Mouse (Mus musculus) thymus, postnatal 25 days (tissue): ENCODE measurements around the gene Kansl2.

Experiments
- DNase-seq: peaks from one replicate; pipeline ENCODE4 v3.0.0; 2022

Kansl2 gene

DNA sequence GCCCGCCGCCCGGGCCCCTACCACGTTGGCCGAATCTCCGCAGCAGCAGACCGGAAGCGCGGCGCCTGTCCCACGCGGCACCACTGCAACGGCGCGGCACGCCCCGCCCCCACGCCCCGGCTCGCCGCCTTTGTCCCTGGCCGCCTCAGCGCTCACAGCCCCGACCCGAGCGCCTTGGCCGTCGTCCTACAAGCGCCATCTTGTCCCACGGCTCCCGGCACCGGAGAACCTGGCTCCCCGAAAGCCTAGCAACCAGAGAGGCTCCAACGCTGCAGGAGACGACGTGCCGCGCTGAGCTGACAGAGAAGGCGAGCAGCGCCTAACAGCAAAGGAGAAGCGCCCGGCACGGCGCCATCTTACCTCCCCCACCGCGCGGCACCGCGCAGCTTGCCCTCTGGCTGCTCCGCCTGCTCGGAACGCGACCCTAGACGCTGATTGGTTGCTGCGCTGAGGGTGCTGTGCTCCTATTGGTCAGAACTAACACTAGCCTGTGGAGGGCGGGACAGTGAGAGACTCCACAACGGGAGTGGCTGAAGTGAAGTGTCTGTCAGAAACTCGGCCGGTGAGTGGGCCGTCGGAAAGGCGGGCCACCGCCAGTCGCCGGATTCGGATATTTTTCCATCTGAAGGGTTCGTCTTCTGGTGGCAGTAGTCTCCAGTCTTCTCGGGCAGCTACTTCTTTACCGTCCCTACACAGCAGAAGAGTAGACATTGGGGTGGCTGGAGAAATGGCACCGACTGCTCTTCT is at the start of gene Kansl2:
Gene Kansl2 (minus strand): TSS at position 384 of the 747 bp plus-strand sequence.
- DNase-seq: peak; percentile 99

DNA sequence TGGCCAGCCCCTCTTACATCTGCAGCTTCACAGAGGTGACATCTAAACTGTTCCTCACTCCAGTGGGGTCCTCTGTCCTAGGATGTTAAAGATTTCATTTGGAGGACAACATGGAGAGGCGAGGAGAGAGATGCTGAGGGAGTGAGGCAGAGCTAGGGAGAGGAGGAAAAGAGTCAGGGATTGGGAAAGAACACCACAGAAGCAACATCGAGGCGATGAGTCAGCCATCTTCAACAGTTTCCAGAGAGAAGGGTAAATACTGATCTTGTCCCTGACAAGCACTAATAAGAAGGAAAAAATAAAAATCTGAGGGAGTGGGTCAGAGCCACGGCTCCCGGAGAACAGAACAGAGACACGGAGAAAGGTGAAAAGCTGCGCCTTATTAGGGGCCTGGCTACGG is 48.9 kb upstream of the Kansl2 start:
- no peak for DNase-seq

- no peak for DNase-seq
These were observed 48.3 kb upstream of the Kansl2 start for GRCm38 (mm10) chr15:98582410-98582809.

GRCm38 (mm10) chr15:98579795-98580464 is 45.9 kb upstream of the Kansl2 start:
- peak; percentile 83 for DNase-seq

DNA sequence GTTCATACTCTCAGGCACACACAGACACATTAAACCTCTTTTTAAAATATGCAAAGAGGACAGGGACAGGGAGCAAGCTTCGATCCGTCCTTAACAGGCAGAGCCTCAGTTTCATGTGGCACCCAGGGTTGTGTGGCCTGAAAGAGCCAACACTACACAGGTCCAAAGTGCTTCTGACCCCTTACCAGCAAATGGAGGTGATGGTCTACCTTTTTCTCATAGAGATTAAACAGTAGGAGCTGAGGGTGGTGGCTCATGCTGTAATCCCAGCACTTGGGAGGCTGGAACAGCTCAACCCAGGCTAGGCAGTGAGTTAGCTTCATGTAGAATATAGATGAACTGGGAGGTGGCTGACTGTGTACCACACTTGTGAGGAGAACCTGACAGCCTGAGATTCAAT is 45.2 kb upstream of the Kansl2 start:
- DNase-seq: no peak

- DNase-seq: no peak
These were observed 39.2 kb upstream of the Kansl2 start for GRCm38 (mm10) chr15:98573293-98573692.

- no peak for DNase-seq
These were observed 36.9 kb upstream of the Kansl2 start, which contains the start of the genes Ccnt1 and 4930415O20Rik for GRCm38 (mm10) chr15:98570873-98571538. TSS of gene Ccnt1 (minus strand) at chr15:98570923. TSS of gene 4930415O20Rik (plus strand) at chr15:98571004.

DNA sequence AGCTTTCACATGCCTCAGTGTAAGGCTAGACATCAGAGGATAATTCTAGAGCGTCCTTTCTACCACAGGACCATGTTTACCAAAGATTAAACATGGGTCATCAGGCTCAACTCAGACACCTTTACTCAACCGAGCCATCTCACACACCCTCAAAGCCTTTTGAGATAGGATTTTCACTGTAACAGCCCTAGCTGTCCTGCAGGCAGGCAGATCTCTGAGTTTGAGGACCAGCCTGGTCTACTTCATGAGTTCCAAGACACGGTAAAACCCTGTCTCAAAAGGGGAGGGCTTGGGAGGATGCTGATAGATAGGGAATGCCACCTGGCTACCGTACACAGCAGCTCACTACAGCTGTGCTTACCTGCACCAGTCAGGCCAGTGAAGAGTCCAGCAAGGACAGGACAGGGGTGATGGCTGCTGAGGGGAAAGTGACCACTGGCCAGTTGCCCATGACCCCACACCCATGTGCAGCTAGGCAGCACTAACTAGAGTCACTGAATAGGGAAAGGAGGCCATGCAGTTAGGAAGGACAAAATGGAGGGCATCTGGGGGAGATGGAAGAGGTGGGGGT is 35.8 kb upstream of the Kansl2 start:
- DNase-seq: no peak

DNA sequence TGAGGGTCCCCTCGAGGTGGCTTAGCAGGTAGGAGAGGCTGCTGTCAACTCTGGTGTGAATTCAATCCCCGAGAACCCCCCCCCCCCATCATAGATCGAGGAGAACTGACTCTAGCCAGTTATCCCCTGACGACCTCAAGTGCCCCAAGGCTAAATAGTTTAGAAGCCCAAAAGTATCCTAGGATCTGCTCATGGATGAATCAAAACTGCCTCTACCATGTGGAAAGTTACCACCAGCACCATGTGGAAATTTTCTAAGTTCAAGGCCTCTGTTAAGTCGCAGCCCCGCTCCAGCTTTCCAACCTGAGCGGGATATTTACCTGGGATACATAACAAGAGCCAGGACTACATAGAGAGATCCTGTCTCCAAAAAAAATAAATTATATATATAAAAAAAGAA is 35.2 kb upstream of the Kansl2 start:
- no peak for DNase-seq

- DNase-seq: peak; percentile 18
These were observed 34.4 kb upstream of the Kansl2 start for GRCm38 (mm10) chr15:98568256-98569033.

DNA sequence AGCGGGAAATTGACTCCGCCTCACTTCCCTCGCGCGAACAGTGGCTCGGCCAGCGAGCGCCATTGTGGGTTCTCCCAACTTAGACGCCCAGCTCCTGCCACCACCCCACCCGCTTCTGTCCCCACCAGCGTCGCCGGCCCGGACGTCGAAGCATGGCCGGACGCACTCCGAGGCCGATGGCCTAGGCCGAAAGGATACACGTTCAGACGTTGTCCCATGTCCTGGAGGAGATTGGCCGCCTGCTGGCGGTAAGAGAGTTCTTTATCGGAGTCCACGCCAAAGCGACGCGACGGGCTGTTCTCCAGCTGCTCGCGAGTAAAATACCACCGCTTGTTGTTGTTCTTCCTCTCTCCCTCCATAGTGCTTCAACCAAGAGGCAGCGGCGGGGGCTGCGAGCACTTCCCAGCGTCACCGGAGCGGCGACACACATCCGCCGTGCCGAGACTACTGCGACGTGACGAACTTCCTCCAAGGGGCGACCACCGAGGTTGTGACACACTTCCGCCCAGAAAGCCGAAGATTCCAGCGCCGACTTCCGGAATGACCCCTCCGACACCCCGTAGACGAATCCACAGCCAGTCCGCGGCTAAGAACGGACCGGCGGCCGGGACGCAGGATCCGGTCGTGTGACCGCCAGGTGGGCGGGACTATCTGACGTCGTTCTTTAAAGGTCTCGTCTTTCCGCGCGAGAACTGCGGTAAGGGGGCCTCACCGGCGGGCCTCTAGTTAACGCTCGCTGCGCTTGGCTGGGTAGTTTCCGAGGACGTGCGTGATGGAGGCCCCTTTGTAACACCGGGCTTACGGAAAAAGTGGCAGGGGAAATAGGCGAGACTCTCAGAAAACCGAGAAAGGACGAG is 33.4 kb upstream of the Kansl2 start:
- peak; percentile 99 for DNase-seq

DNA sequence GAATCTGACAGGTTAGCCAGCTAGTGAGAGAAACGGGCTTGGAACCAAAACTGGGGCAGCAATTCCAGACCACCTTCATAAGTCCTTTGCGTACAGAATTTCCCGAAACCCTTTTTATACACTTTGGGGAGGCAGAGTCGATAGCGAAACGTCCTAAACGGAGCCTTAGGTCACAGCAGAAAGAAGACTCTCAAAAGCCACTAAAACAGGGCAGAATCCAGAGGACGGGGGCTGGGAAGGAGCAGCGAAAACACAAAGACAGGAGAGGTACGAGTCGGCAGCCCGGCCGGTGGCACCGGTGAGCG is 32.9 kb upstream of the Kansl2 start:
- no peak for DNase-seq

DNA sequence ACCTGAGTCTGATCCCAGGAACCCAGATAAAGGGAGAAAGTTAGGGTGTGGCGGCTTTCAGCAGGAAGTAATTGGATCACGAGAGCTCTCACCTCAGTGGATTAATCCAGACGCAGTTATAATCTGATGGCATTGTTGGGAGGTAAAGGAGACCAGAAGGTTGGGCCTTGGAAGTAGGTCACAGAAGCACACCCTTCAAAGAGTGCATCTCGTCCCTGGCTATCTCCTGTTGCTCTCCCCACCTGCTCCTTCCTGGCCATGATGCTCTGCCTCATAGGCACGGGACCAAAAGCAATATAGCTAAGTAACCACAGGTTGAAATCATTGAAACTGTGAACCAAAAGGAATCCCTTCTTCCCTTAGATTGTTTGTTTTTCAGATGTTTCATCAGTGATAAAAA is 23.1 kb upstream of the Kansl2 start:
- no peak for DNase-seq

- no peak for DNase-seq
These were observed 21.8 kb upstream of the Kansl2 start for GRCm38 (mm10) chr15:98555881-98556280.

DNA sequence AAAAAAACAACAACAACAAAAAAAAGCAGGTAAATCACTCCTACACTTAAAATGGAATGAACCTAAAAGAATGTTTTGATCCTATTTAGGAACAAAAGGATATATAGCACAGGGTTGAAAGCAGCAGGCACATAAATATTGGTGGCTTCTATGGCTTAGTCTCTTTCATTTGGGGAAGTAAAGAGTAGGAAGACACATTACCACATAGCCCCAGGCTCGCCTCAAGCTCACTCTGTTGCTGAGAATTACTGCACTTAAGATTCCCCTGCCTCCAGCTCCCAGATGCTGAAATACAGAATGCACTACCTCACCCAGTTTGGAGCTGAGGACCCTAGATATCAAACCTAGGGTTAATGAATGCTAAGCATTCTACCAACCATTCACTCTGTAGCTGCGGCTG is 18.7 kb upstream of the Kansl2 start:
- DNase-seq: no peak

- DNase-seq: no peak
These were observed 12.8 kb upstream of the Kansl2 start for GRCm38 (mm10) chr15:98546843-98547242.

DNA sequence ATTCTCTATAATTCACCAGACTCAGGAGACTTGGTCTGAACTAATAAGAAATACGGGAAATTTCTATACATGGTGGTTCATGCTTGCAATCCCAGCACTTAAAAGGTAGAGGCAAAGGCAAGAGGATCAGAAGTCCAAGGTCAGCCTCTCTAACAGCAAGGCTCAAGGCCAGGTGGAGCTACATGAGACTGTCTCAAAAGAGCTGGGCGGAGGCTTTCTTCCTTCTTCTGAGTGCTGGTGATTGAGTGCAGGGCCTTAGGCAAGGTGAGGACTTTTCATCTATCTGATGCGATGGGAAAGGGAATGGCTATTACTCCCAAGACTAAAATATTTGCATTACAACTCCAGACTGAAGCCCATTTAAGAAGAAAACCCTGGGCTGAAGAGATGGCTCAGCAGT is 11.1 kb upstream of the Kansl2 start:
- DNase-seq: no peak

- no peak for DNase-seq
These were observed 9.3 kb upstream of the Kansl2 start for GRCm38 (mm10) chr15:98543341-98543740.

GRCm38 (mm10) chr15:98541064-98541463 is 7.0 kb upstream of the Kansl2 start:
- DNase-seq: no peak

DNA sequence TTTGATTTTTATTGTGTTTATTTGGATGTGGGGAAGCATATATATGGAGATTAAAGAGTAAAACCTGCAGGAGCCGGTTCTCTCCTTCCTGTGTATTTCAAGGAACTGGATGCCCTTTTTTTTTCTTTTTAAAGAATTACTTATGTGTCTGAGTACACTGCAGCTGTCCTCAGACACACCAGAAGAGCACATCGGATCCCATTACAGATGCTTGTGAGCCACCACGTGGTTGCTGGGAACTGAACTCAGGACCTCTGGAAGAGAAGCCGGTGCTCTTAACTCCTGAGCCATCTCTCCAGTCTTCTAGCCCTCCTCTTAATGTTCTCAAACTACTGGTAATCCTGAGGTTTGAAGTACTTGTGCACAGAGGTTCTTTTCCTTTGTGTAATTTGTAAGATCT is 3.9 kb upstream of the Kansl2 start:
- DNase-seq: no peak

DNA sequence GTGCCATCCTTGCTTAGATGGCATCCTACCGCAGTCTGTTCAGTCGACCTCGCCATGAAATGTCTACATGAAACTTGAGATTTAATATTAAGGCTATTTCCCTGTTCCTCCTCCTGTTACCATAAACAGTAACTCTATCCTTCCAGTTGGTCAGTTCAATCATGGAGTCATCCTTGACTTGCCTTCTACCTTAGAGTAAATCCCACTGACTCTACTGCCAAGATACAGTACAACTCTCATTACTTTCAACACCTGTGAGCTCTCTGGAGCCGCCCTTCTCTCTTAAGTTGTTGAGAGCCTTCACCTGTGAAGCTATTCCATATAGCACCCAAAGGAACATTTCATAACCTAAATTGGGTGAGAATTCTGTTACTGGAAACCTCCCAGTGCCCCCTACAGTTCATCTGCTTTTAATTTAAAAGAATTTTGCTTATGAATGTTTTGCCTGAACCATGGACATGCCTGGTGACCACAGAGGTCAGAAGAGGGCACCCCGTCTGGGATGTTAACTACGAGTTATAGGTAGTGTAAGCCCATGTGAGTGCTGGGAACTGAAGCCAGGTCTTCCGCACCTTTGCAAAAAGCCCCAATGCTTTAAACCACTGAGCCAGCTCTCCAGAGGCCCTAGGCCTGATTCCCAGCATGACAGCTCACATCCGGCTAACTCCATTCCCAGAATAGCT is 2.9 kb upstream of the Kansl2 start:
- no peak for DNase-seq
